8 mouse cellular contexts compared by ENCODE assay signal in genomic region chr7:142371398-142371767, GRCm38 (mm10). TPM values are rescaled to one million over a fixed set of nuclear protein-coding genes. Genes with fewer than 3 reads are reported as not detected.
DNase-seq lines count a peak whose midpoint lies in the region; ATAC-seq and TF ChIP-seq lines count a peak whose summit lies in the region.

No protein-coding gene starts in this region.

- peaks cover 10% of the 10 kb centered on the region for H3K36me3 ChIP-seq in kidney, postnatal 0 days (ENCODE audit: insufficient read depth, low read length)
- H3K36me3 ChIP-seq in hindbrain, embryonic 10.5 days = peaks cover 14% of the 10 kb centered on the region
- H3K36me3 ChIP-seq in limb, embryonic 10.5 days = peaks cover 17% of the 10 kb centered on the region
- no peaks in the 10 kb centered on the region for H3K36me3 ChIP-seq in myocyte (ENCODE audit: control insufficient read depth, insufficient read depth)

- no peak overlapping the region for H3K27ac ChIP-seq in kidney, postnatal 0 days
- H3K27ac ChIP-seq in hindbrain, embryonic 10.5 days = no peak overlapping the region
- H3K27ac ChIP-seq in limb, embryonic 10.5 days = no peak overlapping the region

- no peak for ATAC-seq in kidney, postnatal 0 days (replicated peaks; ENCODE audit: low FRiP score, low read depth)

- TF ChIP-seq CTCF in kidney, postnatal 0 days (IDR thresholded peaks at IDR 0.05; ENCODE audit: low read depth) = no peak

- no peak for DNase-seq in kidney, postnatal 0 days (ENCODE audit: low spot score)
- DNase-seq in kidney, postnatal 25 days = no peak
- DNase-seq in cerebellum, postnatal 10 days = peak; percentile 81
- no peak for DNase-seq in hindbrain, embryonic 10.5 days (ENCODE audit: low spot score)
- no peak for DNase-seq in limb, embryonic 10.5 days (ENCODE audit: low spot score)
- DNase-seq in spleen, postnatal 36 days (ENCODE audit: low spot score in 2 of 2) = no peak
- DNase-seq in adrenal gland, postnatal 14 days = no peak

- 0 out of 2 replicates have a peak overlapping the region, but pooled peaks have one; percentile 49 for H3K9ac ChIP-seq in kidney, postnatal 0 days (ENCODE audit: low read depth, low read length)

- no peaks in the 10 kb centered on the region for H3K9me3 ChIP-seq in kidney, postnatal 0 days (replicated peaks; ENCODE audit: low read length)
- H3K9me3 ChIP-seq in hindbrain, embryonic 10.5 days = no peaks in the 10 kb centered on the region
- no peaks in the 10 kb centered on the region for H3K9me3 ChIP-seq in limb, embryonic 10.5 days (replicated peaks)

- H3K27me3 ChIP-seq in kidney, postnatal 0 days (ENCODE audit: insufficient read depth, low read length) = no peaks in the 10 kb centered on the region
- peaks cover 55% of the 10 kb centered on the region for H3K27me3 ChIP-seq in hindbrain, embryonic 10.5 days (ENCODE audit: insufficient read depth, poor library complexity, severe bottlenecking)
- H3K27me3 ChIP-seq in limb, embryonic 10.5 days (ENCODE audit: low read depth, poor library complexity, severe bottlenecking) = peaks cover 69% of the 10 kb centered on the region
- H3K27me3 ChIP-seq in myocyte (ENCODE audit: control insufficient read depth, insufficient read depth, insufficient read length) = no peaks in the 10 kb centered on the region

- H3K4me3 ChIP-seq in kidney, postnatal 0 days (replicated peaks; ENCODE audit: low read depth, low read length) = peak overlapping the region; percentile 42
- H3K4me3 ChIP-seq in hindbrain, embryonic 10.5 days = peak overlapping the region; percentile 52; the same call in 1 of the 2 replicates
- peak overlapping the region; percentile 55 for H3K4me3 ChIP-seq in limb, embryonic 10.5 days
- peak overlapping the region; percentile 22 for H3K4me3 ChIP-seq in myocyte

- WGBS in kidney, postnatal 0 days = 31% methylated on average over 11 of the region's 11 CpGs
- WGBS in hindbrain, embryonic 10.5 days = 26% methylated on average over 11 of the region's 11 CpGs
- WGBS in limb, embryonic 10.5 days = 24% methylated on average over 11 of the region's 11 CpGs

- no peaks in the 10 kb centered on the region for H3K79me2 ChIP-seq in myocyte (ENCODE audit: control insufficient read depth, insufficient read depth)

- no peak for TF ChIP-seq POLR2A in myocyte (IDR thresholded peaks at IDR 0.05; ENCODE audit: insufficient read length, low read depth)

- peak overlapping the region; percentile 85 for H3K4me2 ChIP-seq in kidney, postnatal 0 days (ENCODE audit: low read length)
- peak overlapping the region; percentile 87 for H3K4me2 ChIP-seq in myocyte (ENCODE audit: low read depth)

- H3K4me1 ChIP-seq in kidney, postnatal 0 days (replicated peaks; ENCODE audit: insufficient read depth, low read length) = peaks cover 7% of the 10 kb centered on the region
- H3K4me1 ChIP-seq in hindbrain, embryonic 10.5 days (replicated peaks) = peaks cover 17% of the 10 kb centered on the region
- H3K4me1 ChIP-seq in limb, embryonic 10.5 days = peaks cover 22% of the 10 kb centered on the region

- peak overlapping the region; percentile 27 for H3ac ChIP-seq in myocyte (ENCODE audit: control insufficient read depth, insufficient read length)

TF ChIP-seq in myocyte, 11 proteins besides CTCF, POLR2A, EP300 and RAD21:
- TF ChIP-seq MYOD1 (IDR thresholded peaks at IDR 0.05; ENCODE audit: control insufficient read depth in 1 of 3, insufficient read length in 2 of 3, low read depth in 2 of 3) = peak in 1 of 3 experiments; percentile 15
- TF ChIP-seq REST (IDR thresholded peaks at IDR 0.05; ENCODE audit: insufficient read depth, insufficient read length) = no peak

RNA-seq across cellular contexts. Expression of gene Ifitm10, which starts 2.2 kb away (rescaled TPM):
- 3.6 and 3.9 TPM in 2 replicates for polyA plus RNA-seq in kidney, postnatal 0 days (2015; fragmentation: Nextera tagmentation; extraction: Ambion mirVana)
- polyA plus RNA-seq in hindbrain, embryonic 10.5 days (2016; fragmentation: Nextera tagmentation; extraction: Ambion mirVana) = 0.63 and 1.1 TPM in 2 replicates
- 0.53 and 0.73 TPM in 2 replicates for polyA plus RNA-seq in limb, embryonic 10.5 days (2016; fragmentation: Nextera tagmentation; extraction: Ambion mirVana)
- polyA plus RNA-seq in myocyte (2012; fragmentation: generic; extraction: Trizol) = 5.4 TPM
- 3.8 and 5.1 TPM in 2 replicates for total RNA-seq in adrenal gland, postnatal 14 days (2021)

RNA-seq across cellular contexts. Expression of gene Gm49369, which starts 11.1 kb away (rescaled TPM):
- polyA plus RNA-seq in kidney, postnatal 0 days (2015; fragmentation: Nextera tagmentation; extraction: Ambion mirVana) = not detected in 2 replicates
- 1.5 TPM in 1 of 2 replicates, not detected in the other for polyA plus RNA-seq in hindbrain, embryonic 10.5 days (2016; fragmentation: Nextera tagmentation; extraction: Ambion mirVana)
- polyA plus RNA-seq in limb, embryonic 10.5 days (2016; fragmentation: Nextera tagmentation; extraction: Ambion mirVana) = 0.63 and 1.1 TPM in 2 replicates
- 0.31 TPM for polyA plus RNA-seq in myocyte (2012; fragmentation: generic; extraction: Trizol)
- total RNA-seq in adrenal gland, postnatal 14 days (2021) = 1.4 TPM in 1 of 2 replicates, not detected in the other

RNA-seq across cellular contexts. Expression of gene Ctsd, which starts 16.5 kb away (rescaled TPM):
- polyA plus RNA-seq in kidney, postnatal 0 days (2015; fragmentation: Nextera tagmentation; extraction: Ambion mirVana) = 575 and 586 TPM in 2 replicates
- 159 and 198 TPM in 2 replicates for polyA plus RNA-seq in hindbrain, embryonic 10.5 days (2016; fragmentation: Nextera tagmentation; extraction: Ambion mirVana)
- 121 and 132 TPM in 2 replicates for polyA plus RNA-seq in limb, embryonic 10.5 days (2016; fragmentation: Nextera tagmentation; extraction: Ambion mirVana)
- 887 TPM for polyA plus RNA-seq in myocyte (2012; fragmentation: generic; extraction: Trizol)
- 678 and 680 TPM in 2 replicates for total RNA-seq in adrenal gland, postnatal 14 days (2021)

Comparison
In these comparisons a context has a peak if more than half of its experiments do, and no peak if none do; other contexts are left out.
1. DNase-seq: peak in cerebellum, postnatal 10 days (2 of 2); none in kidney, postnatal 0 days (single experiment), kidney, postnatal 25 days (0 of 2), hindbrain, embryonic 10.5 days (single experiment), limb, embryonic 10.5 days (single experiment), spleen, postnatal 36 days (0 of 2) and adrenal gland, postnatal 14 days (single experiment).
2. Peak in every context shown above with its lines, with median percentiles within 50 percentile points of each other: H3K4me3 ChIP-seq.